Mouse (Mus musculus): ENCODE results near the gene Nkain4.

Gene Nkain4

GRCm38 (mm10) chr2:180949947-180950346, 4.6 kb downstream of the Nkain4 start:
- DNase-seq: no peak

GRCm38 (mm10) chr2:180941869-180942268, 12.6 kb downstream of the Nkain4 start:
- no peak for DNase-seq

GRCm38 (mm10) chr2:180940187-180940586, 14.3 kb downstream of the Nkain4 start:
- no peak for DNase-seq

GRCm38 (mm10) chr2:180932418-180932817, 22.1 kb downstream of the Nkain4 start:
- no peak for DNase-seq

- DNase-seq: no peak
Measured at GRCm38 (mm10) chr2:180928723-180929122, 25.8 kb downstream of the Nkain4 start, which contains the start of gene Birc7. TSS of gene Birc7 (plus strand) at chr2:180929023.

GRCm38 (mm10) chr2:180925176-180925575, 29.3 kb downstream of the Nkain4 start:
- DNase-seq: peak; percentile 85 to 90

GRCm38 (mm10) chr2:180922739-180923138, 31.8 kb downstream of the Nkain4 start:
- DNase-seq: no peak

GRCm38 (mm10) chr2:180920810-180921400, 33.6 kb downstream of the Nkain4 start, which contains the start of gene Ythdf1:
TSS of gene Ythdf1 (minus strand) at chr2:180920949.
- DNase-seq: peak; percentile 99 to 100

GRCm38 (mm10) chr2:180919913-180920809, 34.3 kb downstream of the Nkain4 start:
- DNase-seq: no peak

- no peak for DNase-seq
Measured at GRCm38 (mm10) chr2:180915886-180916433, 38.5 kb downstream of the Nkain4 start.

GRCm38 (mm10) chr2:180910928-180911327, 43.6 kb downstream of the Nkain4 start:
- no peak for DNase-seq

- DNase-seq: no peak
Measured at GRCm38 (mm10) chr2:180905556-180906221, 48.8 kb downstream of the Nkain4 start.

GRCm38 (mm10) chr2:180904435-180905208, 49.9 kb downstream of the Nkain4 start:
- DNase-seq: no peak

GRCm38 (mm10) chr2:180902086-180902485, 52.4 kb downstream of the Nkain4 start:
- DNase-seq: peak in 1 of 2 experiments; percentile 63

GRCm38 (mm10) chr2:180897857-180898256, 56.6 kb downstream of the Nkain4 start:
- peak; percentile 29 to 39 for DNase-seq

GRCm38 (mm10) chr2:180896819-180897625, 57.5 kb downstream of the Nkain4 start:
- DNase-seq: peak; percentile 43 to 44

- peak; percentile 56 to 61 for DNase-seq
Measured at GRCm38 (mm10) chr2:180895837-180896525, 58.5 kb downstream of the Nkain4 start.

- peak in 1 of 2 experiments; percentile 60 for DNase-seq
Measured at GRCm38 (mm10) chr2:180895321-180895720, 59.2 kb downstream of the Nkain4 start.

- peak; percentile 97 for DNase-seq
Measured at GRCm38 (mm10) chr2:180894734-180895133, 59.8 kb downstream of the Nkain4 start.

- DNase-seq: peak; percentile 83 to 87
Measured at GRCm38 (mm10) chr2:180894029-180894623, 60.4 kb downstream of the Nkain4 start.

Data from cerebellum, postnatal 25 days (tissue).